Mouse (Mus musculus) stomach, embryonic 16.5 days (tissue): Measurements from ENCODE around the gene Ankef1. TPM values are rescaled to one million over a fixed set of nuclear protein-coding genes. Genes with fewer than 3 reads are reported as not detected.

ENCODE experiments used
- ATAC-seq: fragments of 200-750 bp; cut with Nextera tagmentation; 2 replicates; pipeline ENCODE4 v1.8.0; 2017; ENCODE audit warnings: moderate number of reproducible peaks, moderate TSS enrichment; ENCODE audit not compliant: insufficient read depth, low FRiP score
- H3K27ac ChIP-seq: fragments of 300-500 bp; sonication (generic); 2 replicates; pipeline ENCODE4 v1.5.1; 2014; ENCODE audit warnings: low read length
- H3K27me3 ChIP-seq: fragments of 300-500 bp; sonication (generic); 2 replicates; pipeline ENCODE4 v1.6.1; 2014; ENCODE audit warnings: low read length, control low read depth, mixed read lengths; ENCODE audit not compliant: control insufficient read depth, insufficient read depth
- H3K36me3 ChIP-seq: fragments of 300-500 bp; sonication (generic); 2 replicates; pipeline ENCODE4 v1.6.1; 2014; ENCODE audit warnings: low read length; ENCODE audit not compliant: control insufficient read depth, insufficient read depth
- H3K4me1 ChIP-seq: fragments of 300-500 bp; sonication (generic); 2 replicates; pipeline ENCODE4 v1.6.1; 2014; ENCODE audit warnings: low read length, control low read depth, mixed read lengths; ENCODE audit not compliant: control insufficient read depth, insufficient read depth
- H3K4me2 ChIP-seq: fragments of 300-500 bp; sonication (generic); 2 replicates; pipeline ENCODE4 v1.6.1; 2014; ENCODE audit warnings: low read depth, low read length, mixed read lengths
- H3K4me3 ChIP-seq: fragments of 300-500 bp; sonication (generic); replicated peaks from 2 replicates; pipeline ENCODE4 v1.5.1; 2014; ENCODE audit warnings: mild to moderate bottlenecking, low read length
- H3K9ac ChIP-seq: fragments of 300-500 bp; sonication (generic); 2 replicates; pipeline ENCODE4 v1.6.1; 2014; ENCODE audit warnings: low read length
- H3K9me3 ChIP-seq: fragments of 300-500 bp; sonication (generic); replicated peaks from 2 replicates; pipeline ENCODE4 v1.6.1; 2016; ENCODE audit warnings: low read length, control low read depth; ENCODE audit not compliant: control insufficient read depth
- WGBS: fragments of 180-500 bp; shearing (Covaris S2); extraction: QIAGEN DNeasy Blood & Tissue Kit; methylation state at CpG from one replicate; pipeline ENCODE4 v1.1.7; 2014; 5-methylcytosine and 5-hydroxymethylcytosine counted together
- polyA plus RNA-seq: library from polyadenylated mRNA; unstranded; fragments of >200 nt; fragmentation: Nextera tagmentation; extraction: Ambion mirVana; gene quantifications from 2 replicates; pipeline ENCODE4 v1.2.1, GENCODE M21; 2015

The Ankef1 gene
- polyA plus RNA-seq: 0.24 and 0.27 TPM in 2 replicates

GRCm38 (mm10) chr2:136501651-136502050 is at the start of gene Ankef1:
TSS of gene Ankef1 (plus strand) at chr2:136501910.
- H3K36me3 ChIP-seq: no peaks in the 10 kb centered on the region
- 94% methylated on average over 1 of the region's 1 CpGs for WGBS
- no peaks in the 10 kb centered on the region for H3K9me3 ChIP-seq
- H3K27me3 ChIP-seq: no peaks in the 10 kb centered on the region
- no peaks in the 10 kb centered on the region for H3K4me1 ChIP-seq
- ATAC-seq: no peak
- H3K4me3 ChIP-seq: no peak within 1 kb of the TSS
- H3K9ac ChIP-seq: no peak within 1 kb of the TSS
- H3K27ac ChIP-seq: no peak within 1 kb of the TSS
- no peak within 1 kb of the TSS for H3K4me2 ChIP-seq

- no peak overlapping the region for H3K4me2 ChIP-seq
- ATAC-seq: peak; percentile 33; the same call in 1 of the 2 replicates
- no peaks in the 10 kb centered on the region for H3K27me3 ChIP-seq
- no peaks in the 10 kb centered on the region for H3K4me1 ChIP-seq
- no peaks in the 10 kb centered on the region for H3K36me3 ChIP-seq
- no peak overlapping the region for H3K27ac ChIP-seq
- 40% methylated on average over 2 of the region's 2 CpGs for WGBS
- H3K9me3 ChIP-seq: no peaks in the 10 kb centered on the region
- H3K9ac ChIP-seq: no peak overlapping the region
- H3K4me3 ChIP-seq: no peak overlapping the region
These were observed 45.2 kb upstream of the Ankef1 start for GRCm38 (mm10) chr2:136456468-136456867.

GRCm38 (mm10) chr2:136456875-136457274 is 44.8 kb upstream of the Ankef1 start:
- no peak for ATAC-seq
- 45% methylated on average over 3 of the region's 3 CpGs for WGBS

GRCm38 (mm10) chr2:136477656-136478055 is 24.1 kb upstream of the Ankef1 start:
- Histone ChIP-seq H3K4me1 (no peaks in the 10 kb centered on the region), H3K9me3 (no peaks in the 10 kb centered on the region), H3K36me3 (no peaks in the 10 kb centered on the region), H3K9ac (no peak overlapping the region), H3K27me3 (no peaks in the 10 kb centered on the region), H3K27ac (no peak overlapping the region), H3K4me2 (no peak overlapping the region), H3K4me3 (no peak overlapping the region)
- WGBS: 58% methylated on average over 3 of the region's 3 CpGs
- no peak for ATAC-seq

More at GRCm38 (mm10) chr2:136456875-136457274, 44.8 kb upstream of the Ankef1 start:
- H3K9ac ChIP-seq: no peak overlapping the region
- no peaks in the 10 kb centered on the region for H3K4me1 ChIP-seq
- no peaks in the 10 kb centered on the region for H3K9me3 ChIP-seq
- no peaks in the 10 kb centered on the region for H3K27me3 ChIP-seq
- H3K36me3 ChIP-seq: no peaks in the 10 kb centered on the region
- no peak overlapping the region for H3K4me2 ChIP-seq
- H3K27ac ChIP-seq: no peak overlapping the region
- no peak overlapping the region for H3K4me3 ChIP-seq

- no peak overlapping the region for H3K9ac ChIP-seq
- no peaks in the 10 kb centered on the region for H3K9me3 ChIP-seq
- no peak overlapping the region for H3K4me2 ChIP-seq
- H3K4me1 ChIP-seq: peaks cover 3% of the 10 kb centered on the region
- no peak overlapping the region for H3K27ac ChIP-seq
- 76% methylated on average over 5 of the region's 5 CpGs for WGBS
- no peak for ATAC-seq
- no peaks in the 10 kb centered on the region for H3K27me3 ChIP-seq
- H3K4me3 ChIP-seq: no peak overlapping the region
- H3K36me3 ChIP-seq: no peaks in the 10 kb centered on the region
These were observed 19.4 kb upstream of the Ankef1 start for GRCm38 (mm10) chr2:136482269-136482668.

GRCm38 (mm10) chr2:136483058-136483457 is 18.7 kb upstream of the Ankef1 start:
- H3K4me2 ChIP-seq: no peak overlapping the region
- no peaks in the 10 kb centered on the region for H3K27me3 ChIP-seq
- no peak overlapping the region for H3K9ac ChIP-seq
- no peak overlapping the region for H3K4me3 ChIP-seq
- no peaks in the 10 kb centered on the region for H3K36me3 ChIP-seq
- H3K9me3 ChIP-seq: no peaks in the 10 kb centered on the region
- peaks cover 3% of the 10 kb centered on the region for H3K4me1 ChIP-seq
- no peak overlapping the region for H3K27ac ChIP-seq
- no peak for ATAC-seq
- WGBS: 73% methylated on average over 3 of the region's 3 CpGs

- no peak overlapping the region for H3K4me3 ChIP-seq
- H3K27ac ChIP-seq: no peak overlapping the region
- 61% methylated on average over 3 of the region's 3 CpGs for WGBS
- no peak for ATAC-seq
- no peaks in the 10 kb centered on the region for H3K36me3 ChIP-seq
- no peak overlapping the region for H3K9ac ChIP-seq
- H3K27me3 ChIP-seq: no peaks in the 10 kb centered on the region
- H3K9me3 ChIP-seq: no peaks in the 10 kb centered on the region
- peaks cover 3% of the 10 kb centered on the region for H3K4me1 ChIP-seq
- no peak overlapping the region for H3K4me2 ChIP-seq
These were observed 16.8 kb upstream of the Ankef1 start for GRCm38 (mm10) chr2:136484955-136485354.

GRCm38 (mm10) chr2:136485401-136485800 is 16.3 kb upstream of the Ankef1 start:
- H3K36me3 ChIP-seq: no peaks in the 10 kb centered on the region
- peak overlapping the region; percentile 36; the same call in 1 of the 2 replicates for H3K4me2 ChIP-seq
- peak overlapping the region; percentile 28 for H3K4me3 ChIP-seq
- H3K4me1 ChIP-seq: peaks cover 3% of the 10 kb centered on the region
- no peaks in the 10 kb centered on the region for H3K27me3 ChIP-seq
- 86% methylated on average over 1 of the region's 1 CpGs for WGBS
- H3K9ac ChIP-seq: no peak overlapping the region
- no peaks in the 10 kb centered on the region for H3K9me3 ChIP-seq
- no peak overlapping the region for H3K27ac ChIP-seq
- ATAC-seq: no peak

- Histone ChIP-seq H3K9me3 (no peaks in the 10 kb centered on the region), H3K27ac (peak overlapping the region; percentile 70), H3K9ac (peak overlapping the region; percentile 57; the same call in 1 of the 2 replicates), H3K4me2 (peak overlapping the region; percentile 36; the same call in 1 of the 2 replicates), H3K4me1 (peaks cover 3% of the 10 kb centered on the region), H3K4me3 (peak overlapping the region; percentile 28), H3K27me3 (no peaks in the 10 kb centered on the region), H3K36me3 (no peaks in the 10 kb centered on the region)
- peak; percentile 40; the same call in 1 of the 2 replicates for ATAC-seq
- 10% methylated on average over 6 of the region's 6 CpGs for WGBS
These were observed 15.7 kb upstream of the Ankef1 start for GRCm38 (mm10) chr2:136485815-136486619.
